Mouse (Mus musculus) CH12.LX (cell line): Measurements from ENCODE around the gene Stard5. TPM values are rescaled to one million over a fixed set of nuclear protein-coding genes. Genes with fewer than 3 reads are reported as not detected.

ENCODE experiments used
- DNase-seq: peaks from one replicate; pipeline ENCODE4 v3.0.0-alpha.2; 2013; ENCODE audit errors: extremely low read depth
- H3K27ac ChIP-seq: 2 replicates; pipeline ENCODE4 v1.5.1; 2012; ENCODE audit warnings: low read depth, mild to moderate bottlenecking, control low read depth, moderate library complexity; ENCODE audit not compliant: insufficient read depth
- H3K27me3 ChIP-seq: replicated peaks from 2 replicates; pipeline ENCODE3; 2012; ENCODE audit warnings: inconsistent platforms
- H3K36me3 ChIP-seq, 2 experiments: replicated peaks in 1 of 2; 2 replicates each; pipeline versions ENCODE3 to v1.6.1; 2012; ENCODE audit warnings: inconsistent platforms in 1 of 2, low read length in 1 of 2, mild to moderate bottlenecking in 1 of 2, mixed read lengths in 1 of 2, moderate library complexity in 1 of 2; ENCODE audit not compliant: control insufficient read depth in 1 of 2, insufficient read depth in 1 of 2
- H3K4me1 ChIP-seq, 2 experiments: 2 replicates each; pipeline ENCODE4 v1.6.1; 2012; ENCODE audit warnings: inconsistent platforms in 1 of 2, moderate library complexity in 1 of 2; ENCODE audit not compliant: insufficient read depth in 2 of 2, control insufficient read depth in 1 of 2
- H3K4me2 ChIP-seq: 2 replicates; pipeline ENCODE4 v1.6.1; 2012; ENCODE audit warnings: low read depth, mild to moderate bottlenecking, control low read depth; ENCODE audit not compliant: poor library complexity, insufficient read depth, severe bottlenecking
- H3K4me3 ChIP-seq, 3 experiments: fragments of 150-350 bp in 1 of 3; sonication (generic) in 1 of 3; replicated peaks in 1 of 3; 2 replicates each; pipeline versions ENCODE3 to v1.5.1; 2011 to 2012; ENCODE audit warnings: low read depth in 2 of 3, low read length in 2 of 3, mild to moderate bottlenecking in 2 of 3, moderate library complexity in 2 of 3, control low read depth in 1 of 3, improper control_type of control experiment in 1 of 3, inconsistent platforms in 1 of 3, mixed read lengths in 1 of 3; ENCODE audit not compliant: poor library complexity in 1 of 3
- H3K79me2 ChIP-seq: replicated peaks from 2 replicates; pipeline ENCODE4 v1.6.1; 2012; ENCODE audit warnings: mild to moderate bottlenecking, moderate library complexity; ENCODE audit not compliant: control insufficient read depth, poor library complexity, insufficient read depth, severe bottlenecking; ENCODE audit errors: extremely low read depth
- H3K9ac ChIP-seq: 2 replicates; pipeline ENCODE4 v1.6.1; 2012; ENCODE audit warnings: low read depth, mild to moderate bottlenecking, control low read depth, moderate library complexity; ENCODE audit not compliant: insufficient read depth
- H3K9me3 ChIP-seq: replicated peaks from 2 replicates; pipeline ENCODE3; 2012; ENCODE audit warnings: low read length, inconsistent platforms, mixed read lengths
- BHLHE40 ChIP-seq: IDR thresholded peaks from 2 replicates; pipeline ENCODE4 v1.6.1; 2011; ENCODE audit warnings: mild to moderate bottlenecking, low read depth, low read length, improper control_type of control experiment
- CTCF ChIP-seq, 2 experiments: IDR thresholded peaks in 1 of 2; conservative IDR thresholded peaks in 1 of 2; 2 replicates each; pipeline ENCODE4 v1.5.1; 2011 to 2012; ENCODE audit warnings: low read depth in 2 of 2, low read length in 2 of 2, improper control_type of control experiment in 1 of 2, inconsistent platforms in 1 of 2, mild to moderate bottlenecking in 1 of 2, moderate library complexity in 1 of 2
- ELF1 ChIP-seq: IDR thresholded peaks from 2 replicates; pipeline ENCODE4 v1.6.1; 2014; ENCODE audit warnings: low read depth, mild to moderate bottlenecking, inconsistent platforms, low read length, improper control_type of control experiment
- EP300 ChIP-seq: IDR thresholded peaks from 2 replicates; pipeline ENCODE4 v1.6.1; 2011; ENCODE audit warnings: low read length, improper control_type of control experiment
- GABPA ChIP-seq: IDR thresholded peaks from 2 replicates; pipeline ENCODE4 v1.6.1; 2012; ENCODE audit warnings: low read depth, low read length, improper control_type of control experiment, inconsistent platforms; ENCODE audit not compliant: insufficient replicate concordance
- HCFC1 ChIP-seq: IDR thresholded peaks from 2 replicates; pipeline ENCODE4 v1.6.1; 2012; ENCODE audit warnings: low read depth, mild to moderate bottlenecking, inconsistent platforms, low read length, improper control_type of control experiment
- IRF4 ChIP-seq: IDR thresholded peaks from 2 replicates; pipeline ENCODE4 v1.6.1; 2014; ENCODE audit warnings: low read depth, mild to moderate bottlenecking, inconsistent platforms, low read length, improper control_type of control experiment
- JUN ChIP-seq: IDR thresholded peaks from 2 replicates; pipeline ENCODE4 v1.6.1; 2011; ENCODE audit warnings: low read depth, mild to moderate bottlenecking, low read length, improper control_type of control experiment, moderate library complexity; ENCODE audit not compliant: insufficient read depth
- JUND ChIP-seq: conservative IDR thresholded peaks from 2 replicates; pipeline ENCODE4 v1.6.1; 2011; ENCODE audit warnings: low read depth, low read length, improper control_type of control experiment
- KAT2A ChIP-seq: IDR thresholded peaks from 2 replicates; pipeline ENCODE4 v1.6.1; 2012; ENCODE audit warnings: low read length, improper control_type of control experiment, inconsistent platforms; ENCODE audit not compliant: insufficient replicate concordance
- MAFK ChIP-seq: IDR thresholded peaks from 2 replicates; pipeline ENCODE4 v1.6.1; 2011; ENCODE audit warnings: low read length, improper control_type of control experiment; ENCODE audit not compliant: insufficient replicate concordance
- MAX ChIP-seq: IDR thresholded peaks from 2 replicates; pipeline ENCODE4 v1.6.1; 2011; ENCODE audit warnings: low read length, improper control_type of control experiment
- MAZ ChIP-seq: IDR thresholded peaks from 2 replicates; pipeline ENCODE4 v1.6.1; 2012; ENCODE audit warnings: low read depth, mild to moderate bottlenecking, inconsistent platforms, low read length, improper control_type of control experiment, moderate library complexity
- MEF2A ChIP-seq: IDR thresholded peaks from 2 replicates; pipeline ENCODE4 v1.6.1; 2014; ENCODE audit warnings: low read depth, mild to moderate bottlenecking, inconsistent platforms, low read length, improper control_type of control experiment, borderline replicate concordance
- MXI1 ChIP-seq: IDR thresholded peaks from 2 replicates; pipeline ENCODE4 v1.6.1; 2011; ENCODE audit warnings: mild to moderate bottlenecking, low read depth, low read length, improper control_type of control experiment
- MYC ChIP-seq: IDR thresholded peaks from 2 replicates; pipeline ENCODE4 v1.6.1; 2011; ENCODE audit warnings: low read depth, mild to moderate bottlenecking, improper control_type of control experiment, low read length
- NELFE ChIP-seq: IDR thresholded peaks from 2 replicates; pipeline ENCODE4 v1.6.1; 2011; ENCODE audit warnings: low read depth, low read length, improper control_type of control experiment
- POLR2A ChIP-seq: IDR thresholded peaks from 2 replicates; pipeline ENCODE4 v1.6.1; 2011; ENCODE audit warnings: low read depth, mild to moderate bottlenecking, improper control_type of control experiment, low read length
- POLR2AphosphoS2 ChIP-seq: IDR thresholded peaks from 2 replicates; pipeline ENCODE4 v1.6.1; 2011; ENCODE audit warnings: low read depth, low read length, improper control_type of control experiment
- RAD21 ChIP-seq: IDR thresholded peaks from 2 replicates; pipeline ENCODE4 v1.6.1; 2011; ENCODE audit warnings: low read depth, mild to moderate bottlenecking, low read length, improper control_type of control experiment, moderate library complexity
- SIN3A ChIP-seq: IDR thresholded peaks from 2 replicates; pipeline ENCODE4 v1.6.1; 2012; ENCODE audit warnings: low read length, improper control_type of control experiment, inconsistent platforms
- SMC3 ChIP-seq: IDR thresholded peaks from 2 replicates; pipeline ENCODE4 v1.6.1; 2011; ENCODE audit warnings: low read depth, low read length, improper control_type of control experiment
- TBP ChIP-seq: conservative IDR thresholded peaks from 2 replicates; pipeline ENCODE4 v1.6.1; 2011; ENCODE audit warnings: low read depth, low read length, improper control_type of control experiment
- TCF12 ChIP-seq: IDR thresholded peaks from 2 replicates; pipeline ENCODE4 v1.6.1; 2014; ENCODE audit warnings: low read depth, mild to moderate bottlenecking, inconsistent platforms, low read length, improper control_type of control experiment
- USF1 ChIP-seq: IDR thresholded peaks from 2 replicates; pipeline ENCODE4 v1.6.1; 2014; ENCODE audit warnings: low read depth, mild to moderate bottlenecking, inconsistent platforms, low read length, improper control_type of control experiment
- USF2 ChIP-seq: conservative IDR thresholded peaks from 2 replicates; pipeline ENCODE4 v1.6.1; 2011; ENCODE audit warnings: low read depth, low read length, improper control_type of control experiment
- ZC3H11A ChIP-seq: IDR thresholded peaks from 2 replicates; pipeline ENCODE4 v1.6.1; 2012; ENCODE audit warnings: low read depth, mild to moderate bottlenecking, inconsistent platforms, low read length, improper control_type of control experiment
- ZKSCAN1 ChIP-seq: IDR thresholded peaks from 2 replicates; pipeline ENCODE4 v1.6.1; 2012; ENCODE audit warnings: low read depth, inconsistent platforms, low read length, improper control_type of control experiment, borderline replicate concordance
- ZNF384 ChIP-seq: IDR thresholded peaks from 2 replicates; pipeline ENCODE4 v1.6.1; 2012; ENCODE audit warnings: low read depth, low read length, improper control_type of control experiment, inconsistent platforms
- dilution Hi-C: fragments of 300-500 bp; cut with MboI; formaldehyde crosslinking; loops from 2 replicates; pipeline ENCODE4 v1.14.3; 2020; ENCODE audit warnings: low sequenced_read_pairs; ENCODE audit not compliant: extremely low pct_unique_long_range_greater_than_20kb, extremely low pct_ligation_motif_present
- in situ Hi-C: fragments of 300-500 bp; cut with MboI; formaldehyde crosslinking; loops from 3 replicates; pipeline ENCODE4 v1.14.3; 2019; ENCODE audit warnings: low sequenced_read_pairs, low pct_ligation_motif_present, low pct_unique_long_range_greater_than_20kb, mixed read lengths
- polyA plus RNA-seq: library from polyadenylated mRNA; unstranded; fragments of >175 nt; gene quantifications from 2 replicates; pipeline ENCODE4 v1.2.1, GENCODE M21; 2012; ENCODE audit warnings: low read depth; ENCODE audit not compliant: insufficient read length
- total RNA-seq, 2 experiments: library from RNA; depleted of rRNA; stranded (reverse); fragments of 300-350 nt in 1 of 2; fragments of >200 nt in 1 of 2; gene quantifications; 2 replicates each; pipeline ENCODE4 v1.2.3; 2012 to 2014

The Stard5 gene
- total and polyA plus RNA-seq, 3 experiments = 31.7 to 44.9 (median 33.1) TPM

DNA sequence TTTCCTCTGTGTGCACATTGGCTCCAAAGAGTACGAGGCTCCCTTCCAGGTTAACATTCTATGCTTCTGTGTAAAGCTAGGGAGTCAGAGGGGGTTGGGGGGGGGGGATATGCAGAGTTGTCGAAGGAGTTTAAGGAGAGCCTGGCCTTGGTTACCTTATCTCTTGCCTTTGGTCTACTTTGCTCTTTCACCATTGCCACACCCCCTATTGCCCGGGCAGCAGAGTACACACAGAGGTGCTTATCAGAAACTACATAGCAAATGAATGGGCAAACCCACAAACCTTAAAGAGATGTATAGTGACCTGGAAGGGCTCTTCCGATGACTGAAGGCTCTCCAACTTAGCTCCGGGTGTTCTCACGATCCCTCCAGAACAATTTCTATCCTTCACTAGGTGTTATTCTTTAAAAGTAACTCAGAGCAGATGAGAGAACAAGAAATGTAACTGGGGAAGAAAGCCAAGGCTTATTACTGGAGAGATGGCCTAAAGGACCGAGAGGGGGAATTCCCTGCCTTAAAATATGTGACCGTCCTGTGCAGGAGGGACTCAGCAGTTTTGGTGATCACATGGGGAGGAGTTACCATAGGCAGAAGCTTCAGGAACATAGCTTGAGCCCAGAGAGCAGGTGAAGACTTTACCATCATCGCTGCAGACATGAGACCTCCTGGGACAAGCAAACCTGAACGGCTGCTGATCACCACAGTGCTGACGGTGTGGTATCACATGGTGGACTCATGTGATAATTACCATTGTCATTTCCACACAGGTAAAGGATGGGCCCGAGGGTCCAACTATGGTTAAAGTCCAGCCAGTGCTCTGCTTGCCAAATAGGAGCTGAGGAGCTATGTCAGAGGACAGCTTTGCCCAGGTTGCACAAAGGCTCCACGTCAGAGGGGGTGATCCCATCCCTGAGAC lies 32.5 kb upstream of the Stard5 start (continued):
- TF ChIP-seq MEF2A = no peak
- no peak for TF ChIP-seq RAD21
- peak; percentile 43; the same call in 1 of the 2 replicates for TF ChIP-seq SIN3A
- 0 out of 2 replicates have a peak, but pooled peaks have one; percentile 24 for TF ChIP-seq MYC
- no peak for TF ChIP-seq KAT2A
- TF ChIP-seq ZC3H11A = no peak
- peak; percentile 31; the same call in 1 of the 2 replicates for TF ChIP-seq BHLHE40
- TF ChIP-seq EP300 = no peak
- no peak for TF ChIP-seq POLR2AphosphoS2
- no peak for TF ChIP-seq JUND
- TF ChIP-seq POLR2A = no peak; the same call in 1 of the 2 replicates
- no peak for TF ChIP-seq IRF4
- no peak for TF ChIP-seq SMC3
- TF ChIP-seq GABPA = no peak
- TF ChIP-seq ZNF384 = no peak
- TF ChIP-seq MAX = peak; percentile 30; the same call in 1 of the 2 replicates
- TF ChIP-seq, all 38 proteins: peak for 11

DNA sequence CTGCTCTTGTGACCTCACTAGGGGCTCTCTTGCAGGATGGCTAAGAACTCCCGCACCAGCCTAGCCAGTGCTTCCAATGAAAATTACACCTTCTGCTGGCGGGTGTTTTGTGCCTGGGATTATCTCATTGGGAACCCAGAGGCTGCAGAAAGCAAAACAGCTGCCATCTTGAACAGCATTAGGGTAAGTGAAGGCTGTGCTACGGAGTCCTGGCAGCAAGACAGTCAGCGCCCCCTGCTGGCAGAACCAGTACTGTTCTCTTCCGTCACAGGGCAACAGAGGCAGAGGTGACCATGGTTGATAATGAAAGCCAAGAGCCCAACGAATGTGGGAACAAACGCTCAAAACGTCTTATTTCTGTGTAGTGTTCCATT lies 31.9 kb upstream of the Stard5 start:
- H3K9ac ChIP-seq = peak overlapping the region; percentile 49
- no peaks in the 10 kb centered on the region for H3K79me2 ChIP-seq
- in situ Hi-C loops (loop anchor here (5.0 kb wide), 1 partner anchor 33 kb away; no protein-coding TSS in a partner anchor), dilution Hi-C loops (no loop called here)
- H3K27me3 ChIP-seq = no peaks in the 10 kb centered on the region
- no peaks in the 10 kb centered on the region for H3K9me3 ChIP-seq
- H3K36me3 ChIP-seq = peaks cover 0 to 31% of the 10 kb centered on the region in 2 experiments
- peaks cover 28 to 62% of the 10 kb centered on the region in 2 experiments for H3K4me1 ChIP-seq
- peak overlapping the region; percentile 62 for H3K4me2 ChIP-seq
- H3K4me3 ChIP-seq = peak overlapping the region; percentile 6 to 45 (median 42)
- peak; percentile 93 for DNase-seq
- H3K27ac ChIP-seq = peak overlapping the region; percentile 80
- TF ChIP-seq ZKSCAN1 (no peak), MXI1 (0 out of 2 replicates have a peak, but pooled peaks have one; percentile 55), MYC (no peak), USF1 (no peak), MEF2A (peak; percentile 30; the same call in 1 of the 2 replicates), SMC3 (peak; percentile 85), CTCF (conservative IDR thresholded peaks at IDR 0.05 in 1 of 2, IDR thresholded peaks at IDR 0.05 in 1 of 2; ENCODE audit: low read depth in 2 of 2, low read length in 2 of 2) (peak; percentile 86 to 93), HCFC1 (peak; percentile 32), MAFK (no peak), NELFE (peak; percentile 42; the same call in 1 of the 2 replicates), IRF4 (peak; percentile 50), TBP (0 out of 2 replicates have a peak, but pooled peaks have one; percentile 55), EP300 (no peak), ELF1 (peak; percentile 73), TCF12 (peak; percentile 71; the same call in 1 of the 2 replicates), MAX (no peak), JUN (no peak), SIN3A (peak; percentile 29; the same call in 1 of the 2 replicates), GABPA (no peak), MAZ (no peak), RAD21 (peak; percentile 81), USF2 (no peak)
